Mouse (Mus musculus) hematopoietic stem cell, adult 5-6 weeks (primary cell): ENCODE results near the gene Ap1s3. TPM values are rescaled to one million over a fixed set of nuclear protein-coding genes. Genes with fewer than 3 reads are reported as not detected.
"Not testable (repeated sequence)": the region's sequence is repeated elsewhere in the genome, so short reads cannot be mapped to it uniquely, and the experiment has no call there.

Experiments used
- ATAC-seq, 2 experiments: fragments of 125-278 bp in 1 of 2; replicated peaks in 1 of 2; 2 replicates each; pipeline ENCODE4 v1.8.0; 2016 to 2017; ENCODE audit warnings: inconsistent platforms in 2 of 2, mild to moderate bottlenecking in 2 of 2, moderate number of reproducible peaks in 2 of 2, low read depth in 1 of 2, moderate TSS enrichment in 1 of 2; ENCODE audit not compliant: low FRiP score in 2 of 2, poor library complexity in 2 of 2, severe bottlenecking in 2 of 2, insufficient read depth in 1 of 2, low TSS enrichment in 1 of 2
- total RNA-seq: library from RNA; stranded (forward); fragments of 172-1452, 232-1000 nt; gene quantifications from 2 replicates; pipeline ENCODE4 v1.2.3, GENCODE M21; 2017

The Ap1s3 gene
- total RNA-seq, 1 experiment from 2014 or later = 9.7 TPM

DNA sequence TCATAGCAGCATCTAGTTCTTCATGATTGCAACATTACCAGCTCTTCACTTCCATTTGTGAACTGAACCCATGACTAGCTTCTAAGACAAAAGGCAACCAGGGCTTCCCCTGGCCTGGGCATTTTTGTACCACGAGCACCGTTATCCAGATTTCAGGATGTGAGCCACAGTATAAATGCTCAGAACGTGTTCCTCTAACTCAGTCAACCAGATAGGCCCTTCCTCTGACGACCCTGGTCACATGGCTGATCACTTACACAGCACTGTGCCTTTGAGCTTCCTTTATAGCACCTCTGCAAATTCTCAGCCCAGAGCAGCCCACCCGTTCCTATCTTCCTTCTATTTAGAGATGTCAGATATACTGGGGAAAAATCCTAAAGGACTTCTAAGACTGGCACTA is 42.0 kb downstream of the Ap1s3 start:
- ATAC-seq = no peak

- ATAC-seq = no peak
Measured at GRCm38 (mm10) chr1:79626140-79626539, 45.6 kb downstream of the Ap1s3 start.

DNA sequence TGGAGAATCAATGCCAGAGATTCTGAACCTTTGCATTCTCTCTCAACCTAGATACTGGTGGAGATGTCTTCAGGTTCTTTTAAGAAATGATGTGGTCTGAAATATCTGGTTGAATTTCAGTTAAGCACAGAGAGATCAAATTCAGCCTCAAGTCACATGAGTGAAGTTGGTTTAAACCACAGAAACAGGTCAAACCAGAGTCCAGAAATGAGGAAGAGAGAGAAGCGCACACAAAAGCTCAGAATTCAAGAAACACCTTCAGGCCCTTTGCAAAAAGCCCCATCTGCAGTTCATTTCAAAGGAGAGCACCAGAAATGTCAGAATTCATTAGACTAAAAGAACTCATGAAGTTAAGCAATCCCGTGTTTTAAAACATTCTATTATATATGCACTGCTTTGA is 52.3 kb downstream of the Ap1s3 start:
- ATAC-seq = peak; percentile 42 to 56; a peak in 3 of 4 replicates

DNA sequence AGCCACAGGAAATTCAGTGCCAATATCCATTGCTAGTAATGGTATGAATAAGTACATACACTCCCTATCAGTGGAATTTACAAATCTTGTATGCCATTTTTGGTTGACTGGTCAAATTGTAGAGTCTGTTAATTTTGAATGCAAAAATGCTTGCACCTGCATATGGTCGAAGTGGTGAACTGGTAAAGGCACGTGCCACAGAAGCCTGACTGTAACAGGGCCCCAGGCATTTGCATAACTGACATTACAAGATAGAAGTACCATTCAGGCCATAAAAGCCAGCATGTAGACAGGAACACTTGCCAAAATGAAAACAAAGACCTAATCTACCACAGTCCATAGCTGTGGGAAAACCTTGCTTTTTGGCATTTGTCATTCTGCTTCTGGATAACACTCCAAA is 55.3 kb downstream of the Ap1s3 start:
- ATAC-seq = no peak

DNA sequence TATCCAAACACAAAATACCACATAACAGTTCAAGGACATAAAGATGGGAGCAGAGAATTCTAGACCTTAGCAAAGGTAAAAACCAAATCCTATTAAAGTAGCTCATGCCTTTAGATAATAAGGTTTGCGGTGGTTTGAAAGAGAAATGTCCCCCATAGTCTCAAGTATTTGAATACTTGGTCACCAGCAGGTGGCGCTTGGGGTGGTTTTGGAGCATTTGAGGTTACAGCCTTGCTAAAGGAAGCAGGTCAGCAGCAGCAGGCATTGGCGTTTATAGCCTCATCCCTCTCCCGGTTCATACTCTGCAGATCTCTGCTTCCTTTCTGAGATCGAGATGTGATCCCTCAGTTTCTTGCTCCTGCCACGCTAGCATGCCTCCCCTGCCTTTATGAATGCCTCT is 57.3 kb downstream of the Ap1s3 start:
- ATAC-seq = no peak

- ATAC-seq = not testable (repeated sequence)
Measured at GRCm38 (mm10) chr1:79611271-79611670, 60.5 kb downstream of the Ap1s3 start.

DNA sequence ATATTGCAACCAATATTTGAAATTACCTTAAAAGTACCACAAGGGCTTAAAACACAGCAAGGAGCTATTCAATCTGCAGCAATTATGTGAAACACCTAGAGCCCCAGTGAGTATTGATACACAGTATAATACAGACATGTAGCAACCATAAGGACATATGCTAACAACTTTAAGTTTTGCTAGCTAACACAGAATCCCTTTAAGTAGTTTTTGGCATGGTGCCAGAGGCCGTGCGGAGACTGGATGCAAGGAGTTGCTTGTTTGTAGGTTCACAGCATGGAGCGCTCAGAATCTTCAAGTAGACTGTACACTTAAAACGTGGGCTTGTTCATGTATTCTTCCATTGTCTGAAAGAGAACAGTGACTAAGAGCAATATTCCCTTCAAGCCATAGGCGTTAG is 62.9 kb downstream of the Ap1s3 start:
- ATAC-seq = not testable (repeated sequence)

DNA sequence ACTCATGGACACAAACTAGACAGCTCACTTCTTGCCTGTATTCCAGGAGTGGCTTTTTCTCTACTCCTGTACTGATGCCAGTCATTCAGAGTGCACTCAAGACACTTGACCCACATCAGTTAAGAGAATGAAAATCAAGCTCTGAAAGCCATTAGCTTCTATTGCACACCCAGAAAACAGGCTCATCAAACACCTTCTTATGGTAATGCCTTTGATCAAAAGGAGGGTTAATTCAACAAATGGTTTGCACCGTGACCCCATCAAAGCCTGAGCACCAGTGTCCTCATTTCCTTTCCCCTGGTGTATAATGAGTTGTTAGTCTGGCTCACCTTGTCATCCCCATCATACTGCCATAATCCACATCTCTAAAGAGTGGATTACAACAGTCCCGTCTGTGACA is 69.3 kb downstream of the Ap1s3 start:
- ATAC-seq = no peak

- ATAC-seq = no peak
Measured at GRCm38 (mm10) chr1:79598385-79599178, 73.2 kb downstream of the Ap1s3 start.

- no peak for ATAC-seq
Measured at GRCm38 (mm10) chr1:79592721-79593277, 79.0 kb downstream of the Ap1s3 start.

DNA sequence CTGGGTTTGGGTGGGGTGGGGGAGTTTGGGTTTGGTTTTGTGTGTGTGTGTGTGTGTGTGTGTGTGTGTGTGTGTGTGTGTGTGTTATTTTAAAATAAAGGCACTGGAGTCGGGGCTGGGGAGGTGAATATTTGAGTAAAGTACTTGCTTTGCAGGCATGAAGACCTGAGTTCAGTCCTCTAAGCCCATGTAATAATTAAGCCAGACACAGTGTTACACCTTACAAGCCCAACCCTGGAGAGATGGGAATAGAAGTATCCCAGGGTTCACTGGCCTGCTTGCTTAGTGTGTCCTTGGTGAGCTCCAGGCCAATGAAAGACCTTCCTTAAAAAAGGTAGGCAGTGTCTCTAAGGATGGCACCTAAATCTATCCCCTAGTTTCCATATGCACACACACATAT is 80.7 kb downstream of the Ap1s3 start:
- ATAC-seq = no peak

GRCm38 (mm10) chr1:79589971-79590763 is 81.6 kb downstream of the Ap1s3 start:
- no peak for ATAC-seq

GRCm38 (mm10) chr1:79589424-79589823 is 82.3 kb downstream of the Ap1s3 start:
- no peak for ATAC-seq

GRCm38 (mm10) chr1:79581136-79581679 is 90.6 kb downstream of the Ap1s3 start:
- peak; percentile 95 to 99 for ATAC-seq

DNA sequence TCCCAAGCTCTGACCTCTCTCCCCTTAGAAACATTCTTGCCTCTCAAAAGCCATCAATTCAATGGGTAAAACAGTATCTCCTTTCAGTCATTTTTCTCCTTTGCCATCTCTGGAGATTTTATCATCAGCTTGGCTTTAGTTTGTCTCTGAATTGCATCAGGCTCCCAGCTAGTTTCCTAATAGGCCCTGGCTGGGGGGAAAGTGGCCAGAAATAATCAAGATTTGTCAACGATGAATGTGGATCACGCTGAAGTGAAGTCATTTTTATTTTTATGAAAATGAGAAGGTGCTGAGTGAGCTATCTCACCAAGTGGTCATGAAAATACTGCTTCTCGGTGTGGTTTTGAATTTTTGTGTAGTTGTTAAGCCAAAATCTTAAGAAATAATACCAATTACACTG is 94.4 kb downstream of the Ap1s3 start:
- no peak for ATAC-seq

GRCm38 (mm10) chr1:79571912-79572311 is 99.9 kb downstream of the Ap1s3 start:
- ATAC-seq = no peak

GRCm38 (mm10) chr1:79571126-79571525 is 100.6 kb downstream of the Ap1s3 start:
- ATAC-seq = no peak

DNA sequence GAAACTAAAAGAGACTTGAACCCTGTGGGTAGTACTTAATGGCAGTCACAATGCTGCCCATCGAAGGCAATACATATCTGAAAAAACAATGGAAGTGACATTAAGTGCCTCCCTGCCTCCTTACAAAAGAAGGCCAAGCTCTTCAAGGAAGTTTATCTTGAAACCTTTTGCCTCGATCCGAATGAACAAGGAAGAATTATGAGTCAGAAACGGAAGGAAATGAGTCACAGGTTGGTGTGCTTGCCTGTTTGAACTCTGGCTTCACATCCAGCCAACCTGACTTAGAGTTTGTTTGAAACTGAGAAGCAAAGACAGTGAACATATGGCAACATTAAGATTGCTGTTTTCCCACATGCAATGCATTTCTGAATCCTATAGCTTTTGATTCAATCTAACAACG is 110.6 kb downstream of the Ap1s3 start:
- ATAC-seq = peak; percentile 73 to 81
